Mouse (Mus musculus) heart, adult 8-10 months (tissue): ENCODE measurements around the gene Fam169b. TPM values are rescaled to one million over a fixed set of nuclear protein-coding genes. Genes with fewer than 3 reads are reported as not detected.
"Not testable (repeated sequence)": the region's sequence is repeated elsewhere in the genome, so short reads cannot be mapped to it uniquely, and the experiment has no call there.

Experiments
- DNase-seq: peaks from one replicate; pipeline ENCODE4 v3.0.0; 2022; ENCODE audit warnings: low spot score
- total RNA-seq, 4 experiments: library from RNA; stranded (reverse); gene quantifications; 2 replicates each; pipeline ENCODE4 v1.2.4; 2022

Gene Fam169b
- total RNA-seq, 4 experiments from 2014 or later: 0.09 to 0.22 (median 0.14) TPM; not detected in 1

DNA sequence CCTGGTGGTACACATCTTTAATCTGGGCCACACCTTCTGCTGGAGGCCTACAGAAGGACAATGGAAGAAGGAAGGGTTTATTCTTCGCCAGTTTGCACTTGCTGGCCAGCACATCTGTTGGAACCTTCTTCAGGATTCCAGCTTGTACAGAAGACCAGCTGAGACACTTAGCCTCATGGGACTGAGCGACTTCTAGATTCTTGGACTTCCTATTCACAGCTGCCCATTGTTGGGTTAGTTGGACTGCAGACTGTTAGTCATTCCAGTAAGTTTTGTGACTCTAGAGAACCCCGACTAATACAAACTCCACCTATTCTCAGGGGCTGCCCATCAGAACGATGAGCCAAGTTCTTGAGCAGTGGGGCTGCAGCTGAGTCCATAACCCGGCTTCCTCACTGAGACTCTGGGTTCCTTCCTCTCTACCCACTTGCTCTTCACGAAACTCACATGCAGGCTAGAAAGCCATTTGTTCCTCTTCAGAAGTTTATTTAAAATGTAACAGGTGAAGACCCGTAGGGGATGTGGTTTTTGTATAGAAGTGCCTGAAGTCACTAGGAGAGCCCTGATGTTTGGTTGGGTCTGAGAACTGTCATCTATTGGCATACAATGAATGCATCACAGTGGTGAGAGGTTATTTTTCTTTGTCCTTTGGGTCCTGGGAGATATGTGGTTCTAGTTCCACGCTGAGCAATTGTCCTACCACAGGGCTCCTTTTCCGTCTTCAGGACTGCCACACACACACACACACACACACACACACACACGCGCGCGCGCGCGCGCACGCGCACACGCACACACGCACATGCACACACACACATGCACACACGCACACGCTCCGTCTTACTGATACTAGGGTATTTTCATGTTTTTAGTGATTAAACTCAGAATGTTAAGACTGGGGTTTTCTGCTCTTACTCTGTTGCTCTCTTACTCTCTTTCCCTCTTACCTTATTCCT lies 13.2 kb downstream of the Fam169b start:
- DNase-seq: no peak

- DNase-seq: no peak
These were observed 13.9 kb downstream of the Fam169b start for GRCm38 (mm10) chr7:68287582-68287981.

DNA sequence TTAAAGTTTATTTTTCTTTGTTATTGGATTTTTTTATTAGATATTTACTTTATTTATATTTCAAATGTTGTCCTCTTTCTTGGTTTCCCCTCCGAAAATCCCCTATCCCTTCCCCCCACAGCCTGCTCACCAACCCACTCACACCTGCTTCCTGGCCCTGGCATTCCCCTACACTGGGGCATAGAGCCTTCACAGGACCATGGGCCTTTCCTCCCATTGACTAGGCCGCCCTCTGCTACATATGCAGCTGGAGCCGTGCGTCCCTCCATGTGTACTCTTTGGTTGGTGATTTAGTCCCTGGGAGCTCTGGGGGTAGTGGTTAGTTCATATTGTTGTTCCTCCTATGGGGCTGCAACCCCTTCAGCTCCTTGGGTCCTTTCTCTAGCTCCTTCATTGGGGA lies 14.4 kb downstream of the Fam169b start:
- DNase-seq: not testable (repeated sequence)

- DNase-seq: no peak
These were observed 15.4 kb downstream of the Fam169b start for GRCm38 (mm10) chr7:68289081-68289480.

GRCm38 (mm10) chr7:68291603-68292002 lies 18.0 kb downstream of the Fam169b start:
- no peak for DNase-seq

DNA sequence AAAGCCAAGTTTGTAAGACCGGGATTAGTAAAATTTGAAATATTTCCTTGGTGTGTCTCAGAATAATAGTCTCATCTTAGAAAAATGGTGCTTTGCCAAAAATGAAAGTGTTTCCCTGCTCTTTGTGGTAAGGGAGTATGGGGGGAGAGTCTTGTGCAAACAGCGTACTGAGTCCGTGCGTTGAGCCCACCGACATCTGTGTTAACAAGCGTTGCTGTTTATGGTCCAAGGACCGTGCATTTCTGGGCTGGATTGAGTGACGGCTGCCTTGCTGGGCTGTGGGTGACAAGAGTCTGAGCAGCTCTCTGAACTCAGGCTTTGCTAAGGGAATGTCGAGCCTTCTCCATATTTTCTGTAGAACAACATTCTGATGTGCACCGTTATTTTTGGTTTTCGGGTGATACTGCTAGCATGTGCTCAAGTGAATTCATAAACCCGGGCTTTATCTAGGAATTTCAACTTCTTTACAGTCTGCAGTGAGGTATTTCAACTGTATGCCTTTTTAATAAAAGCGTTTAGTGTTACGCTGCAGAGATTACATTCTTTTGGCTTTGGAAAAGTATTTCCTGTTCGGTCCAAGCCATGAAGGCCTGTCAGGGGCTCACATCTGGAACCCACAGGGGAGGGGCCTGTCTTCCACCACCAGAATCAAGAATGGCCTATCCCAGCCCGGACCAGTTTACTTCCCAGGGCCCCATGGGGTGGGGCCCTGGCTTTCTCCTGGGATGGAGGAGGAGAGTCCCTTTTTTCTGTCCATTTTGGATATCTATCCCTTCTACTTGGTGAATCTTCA lies 20.6 kb downstream of the Fam169b start:
- no peak for DNase-seq

DNA sequence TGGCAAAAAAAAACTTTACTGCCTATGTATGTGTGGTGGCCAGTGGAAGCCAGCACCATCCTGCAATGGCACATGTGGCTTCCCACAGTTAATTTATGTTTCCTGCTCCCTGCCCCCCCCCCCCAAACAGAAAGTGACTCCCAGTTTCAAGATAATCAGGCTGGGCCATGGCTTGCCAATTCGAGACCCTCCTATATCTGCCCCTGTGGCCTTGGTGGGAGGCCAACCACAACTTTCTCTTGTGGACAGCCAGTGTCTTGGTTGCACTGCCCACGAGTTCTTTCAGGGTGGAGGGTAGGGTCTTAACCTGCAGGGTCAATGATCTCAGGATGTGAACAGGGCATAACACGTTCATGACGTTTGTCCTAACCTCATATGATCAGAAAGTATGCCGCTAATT lies 22.8 kb downstream of the Fam169b start:
- DNase-seq: no peak

DNA sequence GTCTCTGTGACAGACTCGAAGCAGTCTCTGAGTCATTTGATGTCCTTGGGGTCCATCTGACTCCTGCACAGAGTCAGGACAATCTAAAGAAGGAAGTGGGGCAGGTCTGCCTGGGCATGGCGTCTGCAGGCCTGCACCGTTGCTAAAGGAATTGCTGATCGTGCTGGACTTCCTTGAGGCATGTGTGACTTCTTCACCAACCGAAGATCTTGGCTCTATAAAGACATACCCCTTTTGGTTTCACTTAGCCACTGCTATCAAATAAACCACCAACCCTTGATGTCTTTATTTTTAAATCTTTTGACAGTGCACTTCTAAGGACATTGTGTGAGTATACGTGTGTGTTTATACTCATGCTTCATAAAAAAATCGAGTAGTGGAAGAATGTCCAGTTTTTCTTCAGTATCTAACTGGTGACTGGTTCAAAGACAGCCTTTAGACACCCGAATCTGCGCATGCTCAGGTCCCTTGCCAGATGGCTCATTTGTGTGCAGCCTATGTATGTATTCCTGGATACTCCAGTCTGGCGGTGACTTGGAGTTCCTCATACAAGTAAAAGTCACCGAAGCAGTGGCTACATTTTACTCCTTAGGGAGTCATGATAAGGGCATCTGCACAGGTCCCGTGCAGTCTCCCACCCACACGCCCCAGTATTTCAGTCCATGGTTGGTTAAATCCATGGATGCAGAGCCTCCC lies 24.9 kb downstream of the Fam169b start:
- no peak for DNase-seq

GRCm38 (mm10) chr7:68301160-68301559 lies 27.5 kb downstream of the Fam169b start:
- DNase-seq: no peak

GRCm38 (mm10) chr7:68302586-68303433 lies 29.2 kb downstream of the Fam169b start:
- DNase-seq: peak; percentile 69

DNA sequence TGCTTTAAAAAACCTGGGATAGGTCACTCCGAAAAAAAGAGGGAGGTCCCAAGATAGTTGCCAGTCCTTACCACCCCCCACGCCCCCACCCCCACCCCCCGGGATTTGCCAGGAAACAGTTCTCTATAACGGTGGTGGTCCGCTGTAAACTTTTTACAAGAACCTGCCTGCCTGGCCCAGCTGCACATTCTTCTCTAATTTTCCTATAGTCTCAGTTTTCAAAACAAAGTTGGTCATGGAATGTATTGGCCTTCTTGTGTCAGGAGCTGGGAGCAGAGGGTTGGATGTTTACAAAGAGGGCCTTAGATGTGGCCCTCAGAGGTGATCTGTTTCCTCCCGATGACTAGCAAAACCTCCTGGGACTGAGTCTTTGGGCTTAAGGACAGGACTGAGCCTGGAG lies 30.0 kb downstream of the Fam169b start:
- DNase-seq: no peak

DNA sequence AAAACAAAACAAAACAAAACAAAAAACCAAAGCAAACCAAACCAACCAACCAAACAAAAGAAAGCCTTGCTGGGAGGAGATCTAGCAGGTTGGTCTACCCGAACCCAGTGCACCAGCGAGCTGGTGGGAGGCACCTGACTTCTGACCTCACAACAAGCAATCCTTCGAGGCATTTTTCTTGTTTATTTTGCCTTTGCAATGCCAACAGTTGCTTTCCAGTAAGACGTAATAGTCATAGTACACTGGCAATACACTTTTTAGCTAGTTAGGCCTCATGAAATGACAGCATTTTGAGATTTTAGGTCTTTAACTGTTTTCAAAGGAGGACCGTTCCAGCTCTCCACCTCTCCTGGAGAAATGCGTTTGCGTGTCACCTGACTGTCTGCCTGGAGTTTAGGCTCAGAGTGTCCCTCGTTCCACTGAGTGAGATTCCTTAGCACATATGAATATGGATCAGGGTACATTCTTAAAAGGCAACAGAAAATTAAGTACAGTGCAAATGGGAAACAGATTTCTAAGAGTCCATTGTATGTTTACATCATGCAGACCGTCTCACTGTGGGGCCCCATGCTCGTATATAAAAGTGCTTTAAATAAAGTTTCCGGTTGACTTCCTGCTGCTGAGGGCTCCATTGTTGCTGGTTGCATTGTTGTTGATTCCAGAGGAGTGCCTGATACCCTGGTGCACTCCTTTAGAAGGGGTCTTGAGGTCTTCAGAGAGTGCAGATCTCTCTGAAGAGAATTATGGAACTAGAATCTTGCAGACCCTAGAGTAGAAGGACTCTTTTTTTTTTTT lies 32.3 kb downstream of the Fam169b start:
- DNase-seq: no peak

- DNase-seq: no peak
These were observed 33.1 kb downstream of the Fam169b start for GRCm38 (mm10) chr7:68306756-68307155.

DNA sequence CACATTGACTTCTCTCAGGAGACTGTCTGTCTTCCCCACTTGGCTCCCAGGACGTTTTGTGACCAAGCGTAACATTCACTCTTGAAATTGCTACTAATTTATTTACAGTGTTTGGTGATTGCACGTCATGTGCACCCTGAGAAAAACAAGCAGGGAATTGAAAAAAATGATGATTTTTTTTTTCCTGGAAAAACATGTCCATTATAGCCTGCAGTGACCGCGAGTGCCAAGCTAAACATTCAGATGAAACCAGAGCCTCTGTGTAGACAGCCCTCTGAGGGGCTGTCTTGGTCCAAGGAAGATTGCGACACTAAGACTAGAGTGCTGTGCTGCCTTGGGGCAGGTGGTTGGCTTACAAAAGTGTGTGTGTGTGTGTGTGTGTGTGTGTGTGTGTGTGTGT lies 37.8 kb downstream of the Fam169b start:
- DNase-seq: peak; percentile 33

- DNase-seq: no peak
These were observed 38.8 kb downstream of the Fam169b start for GRCm38 (mm10) chr7:68312395-68312794.

DNA sequence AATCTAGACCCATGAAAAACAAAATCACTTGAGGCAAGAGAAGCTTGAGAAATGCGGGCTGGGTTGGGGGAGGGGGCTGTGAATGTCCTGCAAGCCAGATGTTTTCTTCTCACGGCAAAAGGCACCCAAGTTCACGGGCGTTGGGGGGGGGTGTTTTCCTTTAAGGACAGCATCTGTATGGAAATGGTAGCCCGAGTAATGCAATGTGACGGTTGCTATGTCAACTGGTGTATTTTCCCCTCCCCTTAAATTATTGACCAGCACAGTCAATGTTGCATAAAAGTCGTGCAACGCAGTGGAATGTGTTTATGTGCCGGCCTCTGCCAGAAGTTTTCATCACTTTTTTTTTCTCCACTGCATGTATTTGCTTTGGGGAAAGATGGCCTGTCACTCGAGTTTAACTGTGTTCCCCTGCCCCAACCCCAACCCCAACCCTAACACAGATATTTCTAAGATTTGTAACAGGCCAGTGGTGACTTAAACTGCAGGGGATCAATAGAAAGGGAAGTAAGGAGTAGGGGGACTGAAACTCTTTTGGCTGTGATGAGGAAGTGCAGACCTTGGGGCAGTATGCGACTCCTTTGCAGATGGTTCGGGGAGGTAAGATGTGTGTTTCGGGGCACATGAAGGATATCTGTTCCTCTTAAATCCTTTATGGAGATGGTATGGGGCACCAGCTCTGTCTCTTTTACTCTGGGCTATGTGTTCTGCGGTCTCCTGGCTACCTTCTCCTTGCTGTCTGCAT lies 39.6 kb downstream of the Fam169b start:
- no peak for DNase-seq

GRCm38 (mm10) chr7:68314286-68314685 lies 40.6 kb downstream of the Fam169b start:
- DNase-seq: no peak

DNA sequence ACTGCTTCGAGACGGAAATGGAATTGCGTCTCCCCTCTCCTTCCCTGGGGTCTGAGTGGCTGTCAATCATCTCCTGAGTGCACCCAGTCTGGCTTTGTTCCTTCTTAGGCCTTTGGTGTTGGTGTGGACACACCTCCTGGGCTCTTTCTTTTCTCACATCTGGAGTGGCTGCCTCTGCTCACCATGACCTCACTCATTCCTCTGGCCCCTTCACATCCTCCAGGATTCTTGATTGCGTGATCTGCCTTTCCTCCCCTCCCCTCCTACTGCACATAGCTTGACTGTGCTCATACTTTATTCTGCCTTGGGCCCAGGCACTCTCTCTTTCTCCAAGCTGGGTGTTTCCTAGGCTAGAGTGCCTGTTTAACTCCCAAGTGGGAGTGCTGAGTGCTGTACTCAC lies 41.4 kb downstream of the Fam169b start:
- no peak for DNase-seq

GRCm38 (mm10) chr7:68318006-68318788 lies 44.6 kb downstream of the Fam169b start:
- DNase-seq: no peak
